Mouse (Mus musculus): Measurements from ENCODE around the gene Aadac. TPM values are rescaled to one million over a fixed set of nuclear protein-coding genes. Genes with fewer than 3 reads are reported as not detected.

Aadac gene
- total and polyA plus RNA-seq, 2 experiments from 2014 or later: not detected

DNA sequence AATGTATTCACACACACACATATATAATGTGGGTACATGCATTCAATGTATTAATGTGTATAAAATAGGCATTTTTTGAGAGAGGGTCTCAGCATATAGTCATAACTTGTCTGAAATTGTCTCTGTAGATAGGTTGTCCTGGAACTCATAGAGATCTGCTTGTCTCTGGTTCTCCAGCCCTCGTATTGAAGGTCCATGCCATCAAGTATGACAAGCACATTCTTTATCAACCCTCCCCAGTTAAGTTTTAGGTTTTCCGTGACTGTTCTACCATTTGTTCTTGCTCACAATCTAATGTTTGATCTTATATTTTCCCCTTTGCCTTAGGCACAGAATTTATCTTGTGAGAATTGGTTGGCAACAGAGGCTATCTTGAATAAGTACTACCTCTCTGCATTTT, 60.2 kb downstream of the Aadac start:
- H3K4me2 ChIP-seq (ENCODE audit: low read depth): no peak overlapping the region
- H3K4me3 ChIP-seq (ENCODE audit: low read depth, low read length): no peak overlapping the region
- TF ChIP-seq CTCF (IDR thresholded peaks at IDR 0.05; ENCODE audit: low read depth): no peak
- no peaks in the 10 kb centered on the region for H3K9me3 ChIP-seq (ENCODE audit: low read length)
- H3K9ac ChIP-seq: no peak overlapping the region
- WGBS: 95% methylated on average over 2 of the region's 2 CpGs
- H3K4me1 ChIP-seq (ENCODE audit: insufficient read depth): no peaks in the 10 kb centered on the region
- no peak for ATAC-seq
- no peak for DNase-seq
- no peaks in the 10 kb centered on the region for H3K36me3 ChIP-seq (ENCODE audit: insufficient read depth)
- H3K27me3 ChIP-seq (ENCODE audit: insufficient read depth, low read length): no peaks in the 10 kb centered on the region
- no peak overlapping the region for H3K27ac ChIP-seq (ENCODE audit: low read depth, low read length)

Other genes with a start within 250 kb of the Aadac start
- gene Gm8298, start 164.7 kb upstream of the Aadac start, total RNA-seq (2014; rRNA removed): not detected in 2 replicates
- gene Gm8298, start 164.7 kb upstream of the Aadac start, polyA plus RNA-seq (2015; fragmentation: Nextera tagmentation; extraction: Ambion mirVana): not detected in 2 replicates
- gene C130079G13Rik, start 100.5 kb upstream of the Aadac start, total RNA-seq (2014; rRNA removed): not detected in 2 replicates
- gene C130079G13Rik, start 100.5 kb upstream of the Aadac start, polyA plus RNA-seq (2015; fragmentation: Nextera tagmentation; extraction: Ambion mirVana): not detected in 2 replicates
- not detected in 2 replicates for gene Aadacl2, start 19.0 kb upstream of the Aadac start, total RNA-seq (2014; rRNA removed)
- gene Aadacl2, start 19.0 kb upstream of the Aadac start, polyA plus RNA-seq (2015; fragmentation: Nextera tagmentation; extraction: Ambion mirVana): not detected in 2 replicates
- not detected in 2 replicates for gene Sucnr1, start 56.2 kb downstream of the Aadac start, total RNA-seq (2014; rRNA removed)
- gene Sucnr1, start 56.2 kb downstream of the Aadac start, polyA plus RNA-seq (2015; fragmentation: Nextera tagmentation; extraction: Ambion mirVana): not detected in 2 replicates